12 mouse cellular contexts compared by ENCODE assay signal in the genomic region with DNA sequence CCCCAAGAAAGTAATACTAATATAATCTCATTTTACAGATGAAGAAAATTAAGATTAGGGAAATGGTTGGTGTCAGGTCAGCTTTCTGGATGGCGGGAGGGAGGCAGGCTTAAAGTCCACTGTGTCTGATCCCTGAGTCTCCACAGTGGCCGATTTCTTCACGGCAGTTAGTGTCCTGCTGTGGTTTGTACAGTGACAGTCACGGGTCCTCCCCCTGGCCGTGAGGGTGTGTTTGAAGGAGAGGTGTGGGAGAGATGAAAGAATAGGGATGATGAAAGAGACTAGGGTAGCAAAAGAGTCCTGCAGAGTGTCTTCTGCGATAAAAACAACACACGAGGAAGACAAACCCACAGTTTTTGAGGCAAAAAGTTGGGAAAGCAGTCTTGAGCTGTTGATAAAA.
"Had no signal": no experiment of that assay in that cellular context is flagged by ENCODE, and none has a peak within 500 bp of the region (broad histone marks: within the 10 kb centered on the region; RNA-seq: fewer than 3 reads in every experiment).

No protein-coding gene starts in this region.

- ATAC-seq: intestine, embryonic 16.5 days; liver, postnatal 0 days; midbrain, embryonic 13.5 days had no signal

- H3K4me2 ChIP-seq: kidney, embryonic 15.5 days; limb, embryonic 12.5 days; liver, embryonic 13.5 days; lung, embryonic 15.5 days; midbrain, embryonic 13.5 days had no signal

- H3K4me1 ChIP-seq: liver, embryonic 13.5 days had no signal

- H3K36me3 ChIP-seq: kidney, embryonic 15.5 days; limb, embryonic 12.5 days; liver, embryonic 13.5 days; lung, embryonic 15.5 days; midbrain, embryonic 13.5 days had no signal

- DNase-seq: layer of hippocampus, postnatal 36 days; liver; liver, embryonic 13.5 days; liver, postnatal 0 days; thymus, adult 2 months; thymus, postnatal 25 days had no signal

- H3K9ac ChIP-seq: kidney, embryonic 15.5 days; limb, embryonic 12.5 days; liver, embryonic 13.5 days; liver, postnatal 0 days; lung, embryonic 15.5 days; midbrain, embryonic 13.5 days had no signal

- H3K9me3 ChIP-seq: kidney, embryonic 15.5 days; limb, embryonic 12.5 days; liver, embryonic 13.5 days; lung, embryonic 15.5 days; midbrain, embryonic 13.5 days had no signal

- H3K27ac ChIP-seq: limb, embryonic 12.5 days; liver, embryonic 13.5 days; lung, embryonic 15.5 days; midbrain, embryonic 13.5 days had no signal

- H3K4me3 ChIP-seq: kidney, embryonic 15.5 days; limb, embryonic 12.5 days; liver, embryonic 13.5 days; lung, embryonic 15.5 days; midbrain, embryonic 13.5 days; myocyte had no signal

- H3K27me3 ChIP-seq: limb, embryonic 12.5 days; liver, embryonic 13.5 days; lung, embryonic 15.5 days; midbrain, embryonic 13.5 days had no signal
